Mouse (Mus musculus): ENCODE measurements around the gene Stmnd1.
"Not testable (repeated sequence)": the region's sequence is repeated elsewhere in the genome, so short reads cannot be mapped to it uniquely, and the experiment has no call there.

The Stmnd1 gene

GRCm38 (mm10) chr13:46273453-46274110 lies at the start of gene Stmnd1:
Gene Stmnd1, plus strand, starts transcription at chr13:46273721.
- DNase-seq (ENCODE audit: low read depth, low spot score) = no peak

GRCm38 (mm10) chr13:46226956-46227355 lies 46.6 kb upstream of the Stmnd1 start:
- no peak for DNase-seq (ENCODE audit: low read depth, low spot score)

GRCm38 (mm10) chr13:46227486-46227885 lies 46.0 kb upstream of the Stmnd1 start:
- no peak for DNase-seq (ENCODE audit: low read depth, low spot score)

- not testable (repeated sequence) for DNase-seq (ENCODE audit: low read depth, low spot score)
Measured at GRCm38 (mm10) chr13:46228750-46229149, 44.8 kb upstream of the Stmnd1 start.

- DNase-seq (ENCODE audit: low read depth, low spot score) = no peak
Measured at GRCm38 (mm10) chr13:46231514-46232085, 41.9 kb upstream of the Stmnd1 start.

- no peak for DNase-seq (ENCODE audit: low read depth, low spot score)
Measured at GRCm38 (mm10) chr13:46237723-46238349, 35.7 kb upstream of the Stmnd1 start.

- no peak for DNase-seq (ENCODE audit: low read depth, low spot score)
Measured at GRCm38 (mm10) chr13:46238796-46239195, 34.7 kb upstream of the Stmnd1 start.

- no peak for DNase-seq (ENCODE audit: low read depth, low spot score)
Measured at GRCm38 (mm10) chr13:46241391-46242188, 31.9 kb upstream of the Stmnd1 start.

GRCm38 (mm10) chr13:46253753-46254152 lies 19.8 kb upstream of the Stmnd1 start:
- no peak for DNase-seq (ENCODE audit: low read depth, low spot score)

- no peak for DNase-seq (ENCODE audit: low read depth, low spot score)
Measured at GRCm38 (mm10) chr13:46254171-46254570, 19.4 kb upstream of the Stmnd1 start.

- no peak for DNase-seq (ENCODE audit: low read depth, low spot score)
Measured at GRCm38 (mm10) chr13:46255616-46256015, 17.9 kb upstream of the Stmnd1 start.

GRCm38 (mm10) chr13:46257847-46258246 lies 15.7 kb upstream of the Stmnd1 start:
- DNase-seq (ENCODE audit: low read depth, low spot score) = peak; percentile 51

GRCm38 (mm10) chr13:46259526-46259925 lies 14.0 kb upstream of the Stmnd1 start:
- DNase-seq (ENCODE audit: low read depth, low spot score) = no peak

- no peak for DNase-seq (ENCODE audit: low read depth, low spot score)
Measured at GRCm38 (mm10) chr13:46261244-46261643, 12.3 kb upstream of the Stmnd1 start.

GRCm38 (mm10) chr13:46267783-46268182 lies 5.7 kb upstream of the Stmnd1 start:
- DNase-seq (ENCODE audit: low read depth, low spot score) = no peak

GRCm38 (mm10) chr13:46268341-46268740 lies 5.2 kb upstream of the Stmnd1 start:
- no peak for DNase-seq (ENCODE audit: low read depth, low spot score)

- DNase-seq (ENCODE audit: low read depth, low spot score) = no peak
Measured at GRCm38 (mm10) chr13:46268815-46269445, 4.6 kb upstream of the Stmnd1 start.

GRCm38 (mm10) chr13:46272811-46273452 lies 589 bp upstream of the Stmnd1 start:
- DNase-seq (ENCODE audit: low read depth, low spot score) = no peak

- DNase-seq (ENCODE audit: low read depth, low spot score) = no peak
Measured at GRCm38 (mm10) chr13:46275701-46276100, 2.2 kb downstream of the Stmnd1 start.

- DNase-seq (ENCODE audit: low read depth, low spot score) = no peak
Measured at GRCm38 (mm10) chr13:46282543-46282942, 9.0 kb downstream of the Stmnd1 start.

GRCm38 (mm10) chr13:46287801-46288200 lies 14.3 kb downstream of the Stmnd1 start:
- DNase-seq (ENCODE audit: low read depth, low spot score) = peak; percentile 52

All from 3T3-L1 (cell line).